Comparison of ENCODE assay signal across 10 mouse cellular contexts in the genomic region with DNA sequence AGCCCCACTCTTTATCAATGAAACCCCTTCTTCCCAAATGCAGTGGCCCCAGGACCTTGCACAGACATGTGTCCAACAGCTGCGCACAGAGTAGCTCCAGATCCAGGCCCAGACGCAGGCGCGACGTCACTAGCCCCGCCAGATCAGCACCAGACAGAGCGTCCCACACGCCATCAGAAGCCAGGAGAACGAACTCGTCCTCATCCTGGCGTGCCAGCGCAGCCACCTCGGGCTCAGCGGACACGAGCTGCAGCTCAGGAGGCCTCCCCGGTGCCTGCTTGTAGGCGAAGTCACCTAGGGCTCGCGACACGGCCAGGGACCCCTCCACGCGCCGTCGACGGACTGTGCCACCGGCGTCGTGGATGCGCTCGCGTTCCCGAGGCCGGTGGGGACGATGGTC. TPM values are rescaled to one million over a fixed set of nuclear protein-coding genes. Genes with fewer than 3 reads are reported as not detected.
A peak's percentile ranks its signal among the peaks of the same experiment; 100 is the strongest.
DNase-seq lines count a peak whose midpoint lies in the region; ATAC-seq and TF ChIP-seq lines count a peak whose summit lies in the region.
"Had no signal": no experiment of that assay in that cellular context is flagged by ENCODE, and none has a peak within 500 bp of the region (broad histone marks: within the 10 kb centered on the region; RNA-seq: fewer than 3 reads in every experiment).

No protein-coding gene starts in this region.

- peaks cover 4 to 12% of the 10 kb centered on the region in 2 experiments; a peak in 3 of 4 replicates for H3K4me1 ChIP-seq in heart, embryonic 14.5 days (ENCODE audit: control insufficient read depth in 2 of 2, insufficient read depth in 2 of 2, low read length in 2 of 2)
- peaks cover 28% of the 10 kb centered on the region for H3K4me1 ChIP-seq in embryonic facial prominence, embryonic 10.5 days
- peaks cover 12% of the 10 kb centered on the region for H3K4me1 ChIP-seq in intestine, embryonic 15.5 days (replicated peaks)

- H3K4me2 ChIP-seq in heart, embryonic 14.5 days (ENCODE audit: low read length): peak overlapping the region; percentile 63
- peak overlapping the region; percentile 61 for H3K4me2 ChIP-seq in intestine, embryonic 15.5 days (replicated peaks)
- peak overlapping the region; percentile 48 for H3K4me2 ChIP-seq in myocyte (ENCODE audit: low read depth)

- no peak overlapping the region for H3K9ac ChIP-seq in heart, embryonic 14.5 days (ENCODE audit: low read length)
- H3K9ac ChIP-seq in intestine, embryonic 15.5 days: no peak overlapping the region

- H3K9me3 ChIP-seq in heart, embryonic 14.5 days (ENCODE audit: control insufficient read depth, low read length): no peaks in the 10 kb centered on the region
- no peaks in the 10 kb centered on the region for H3K9me3 ChIP-seq in embryonic facial prominence, embryonic 10.5 days
- H3K9me3 ChIP-seq in intestine, embryonic 15.5 days: no peaks in the 10 kb centered on the region

- TF ChIP-seq POLR2A in myocyte (IDR thresholded peaks at IDR 0.05; ENCODE audit: insufficient read length, low read depth): no peak

- H3ac ChIP-seq in myocyte (ENCODE audit: control insufficient read depth, insufficient read length): no peak overlapping the region

- no peak overlapping the region for H3K27ac ChIP-seq in heart, embryonic 14.5 days (replicated peaks in 1 of 2; ENCODE audit: control insufficient read depth in 1 of 2, insufficient read depth in 1 of 2, low read depth in 2 of 2, low read length in 2 of 2)
- no peak overlapping the region for H3K27ac ChIP-seq in embryonic facial prominence, embryonic 10.5 days (replicated peaks)
- no peak overlapping the region for H3K27ac ChIP-seq in intestine, embryonic 15.5 days

- H3K27me3 ChIP-seq in heart, embryonic 14.5 days (ENCODE audit: control insufficient read depth, insufficient read depth, low read length): peaks cover 51% of the 10 kb centered on the region
- peaks cover 75% of the 10 kb centered on the region for H3K27me3 ChIP-seq in embryonic facial prominence, embryonic 10.5 days (replicated peaks; ENCODE audit: low read depth, poor library complexity, severe bottlenecking)
- H3K27me3 ChIP-seq in intestine, embryonic 15.5 days (replicated peaks): peaks cover 46% of the 10 kb centered on the region
- peaks cover 12% of the 10 kb centered on the region for H3K27me3 ChIP-seq in myocyte (ENCODE audit: control insufficient read depth, insufficient read depth, insufficient read length)

- ATAC-seq in heart, embryonic 14.5 days (ENCODE audit: insufficient number of reproducible peaks, insufficient read depth, low FRiP score, low read depth): no peak
- no peak for ATAC-seq in intestine, embryonic 15.5 days
- no peak for ATAC-seq in erythroid progenitor cell, adult 5-6 weeks (replicated peaks; ENCODE audit: low FRiP score, poor library complexity, severe bottlenecking)

- H3K4me3 ChIP-seq in heart, embryonic 14.5 days (ENCODE audit: control insufficient read depth in 1 of 2, insufficient read depth in 1 of 2, low read depth in 1 of 2, low read length in 2 of 2): peak overlapping the region; percentile 5 to 29; a peak in 3 of 4 replicates
- H3K4me3 ChIP-seq in embryonic facial prominence, embryonic 10.5 days: peak overlapping the region; percentile 51
- peak overlapping the region; percentile 28 for H3K4me3 ChIP-seq in intestine, embryonic 15.5 days (replicated peaks)
- no peak overlapping the region for H3K4me3 ChIP-seq in myocyte

- DNase-seq in heart, adult 18-20 months: no peak
- peak; percentile 41 for DNase-seq in embryonic facial prominence, embryonic 10.5 days (ENCODE audit: low spot score)
- no peak for DNase-seq in embryo, embryonic 10.5 days (ENCODE audit: low spot score)
- no peak for DNase-seq in adrenal gland, postnatal 10 days
- DNase-seq: gastrocnemius, postnatal 10 days; lung, postnatal 36 days had no signal

- WGBS in heart, embryonic 14.5 days: 3% methylated on average over 34 of the region's 34 CpGs
- 2% methylated on average over 34 of the region's 34 CpGs for WGBS in embryonic facial prominence, embryonic 10.5 days
- WGBS in intestine, embryonic 15.5 days: 2% methylated on average over 34 of the region's 34 CpGs

- no peaks in the 10 kb centered on the region for H3K79me2 ChIP-seq in myocyte (ENCODE audit: control insufficient read depth, insufficient read depth)

- H3K36me3 ChIP-seq in heart, embryonic 14.5 days (ENCODE audit: control insufficient read depth, insufficient read depth, low read length): no peaks in the 10 kb centered on the region
- no peaks in the 10 kb centered on the region for H3K36me3 ChIP-seq in embryonic facial prominence, embryonic 10.5 days (replicated peaks)
- H3K36me3 ChIP-seq in intestine, embryonic 15.5 days: no peaks in the 10 kb centered on the region
- H3K36me3 ChIP-seq in myocyte (ENCODE audit: control insufficient read depth, insufficient read depth): no peaks in the 10 kb centered on the region

TF ChIP-seq in myocyte, 11 proteins besides CTCF, POLR2A, EP300 and RAD21:
- TF ChIP-seq MYOG (IDR thresholded peaks at IDR 0.05; ENCODE audit: control insufficient read depth in 1 of 3, insufficient read depth in 1 of 3, insufficient read length in 2 of 3, low read depth in 2 of 3): peak in 1 of 3 experiments; percentile 12
- TF ChIP-seq TCF3 (IDR thresholded peaks at IDR 0.05; ENCODE audit: insufficient read length, low read depth): no peak

RNA-seq across cellular contexts. Expression of a gene that starts 0.8 kb away (rescaled TPM):
- polyA plus RNA-seq in heart, embryonic 14.5 days (2014; fragmentation: Nextera tagmentation; extraction: Ambion mirVana): 0.20 TPM in 1 of 2 replicates, not detected in the other
- not detected for total RNA-seq in heart, adult 18-20 months (2021)
- 0.25 TPM in 1 of 2 replicates, not detected in the other for polyA plus RNA-seq in embryonic facial prominence, embryonic 10.5 days (2016; fragmentation: Nextera tagmentation; extraction: Ambion mirVana)
- polyA plus RNA-seq in intestine, embryonic 15.5 days (2015; fragmentation: Nextera tagmentation; extraction: Ambion mirVana): 0.14 and 0.34 TPM in 2 replicates
- 0.42 TPM for polyA plus RNA-seq in myocyte (2012; fragmentation: generic; extraction: Trizol)
- total RNA-seq in erythroid progenitor cell, adult 5-6 weeks (2015; ENCODE audit: low replicate concordance): not detected in 2 replicates
- not detected in 2 replicates for total RNA-seq in erythroid progenitor cell, adult 5-6 weeks (2017; ENCODE audit: low replicate concordance)
- under 1 TPM in 1 of 2 experiments, not detected in 1; 0.30 TPM for total RNA-seq in adrenal gland, postnatal 10 days (2021)
- total RNA-seq: gastrocnemius, postnatal 10 days had no signal

RNA-seq across cellular contexts. Expression of a gene that starts 3.4 kb away (rescaled TPM):
- polyA plus RNA-seq in heart, embryonic 14.5 days (2014; fragmentation: Nextera tagmentation; extraction: Ambion mirVana): 39.2 and 43.6 TPM in 2 replicates
- total RNA-seq in heart, adult 18-20 months (2021): 100 to 1,000 TPM; 124 to 132 TPM
- polyA plus RNA-seq in embryonic facial prominence, embryonic 10.5 days (2016; fragmentation: Nextera tagmentation; extraction: Ambion mirVana): 16.6 and 18.8 TPM in 2 replicates
- 11.3 and 12.5 TPM in 2 replicates for polyA plus RNA-seq in intestine, embryonic 15.5 days (2015; fragmentation: Nextera tagmentation; extraction: Ambion mirVana)
- polyA plus RNA-seq in myocyte (2012; fragmentation: generic; extraction: Trizol): 340 TPM
- total RNA-seq in erythroid progenitor cell, adult 5-6 weeks (2015; ENCODE audit: low replicate concordance): 4.0 TPM in 1 of 2 replicates, not detected in the other
- total RNA-seq in erythroid progenitor cell, adult 5-6 weeks (2017; ENCODE audit: low replicate concordance): not detected in 2 replicates
- total RNA-seq in adrenal gland, postnatal 10 days (2021): 10 to 100 TPM; 20.2 to 59.7 TPM

RNA-seq across cellular contexts. Expression of a gene that starts 7.4 kb away (rescaled TPM):
- polyA plus RNA-seq in heart, embryonic 14.5 days (2014; fragmentation: Nextera tagmentation; extraction: Ambion mirVana): 66.1 and 68.9 TPM in 2 replicates
- total RNA-seq in heart, adult 18-20 months (2021): 10 to 100 TPM; 26.7 to 27.7 TPM
- polyA plus RNA-seq in embryonic facial prominence, embryonic 10.5 days (2016; fragmentation: Nextera tagmentation; extraction: Ambion mirVana): 56.7 and 61.1 TPM in 2 replicates
- polyA plus RNA-seq in intestine, embryonic 15.5 days (2015; fragmentation: Nextera tagmentation; extraction: Ambion mirVana): 109 and 114 TPM in 2 replicates
- 189 TPM for polyA plus RNA-seq in myocyte (2012; fragmentation: generic; extraction: Trizol)
- 34.0 and 58.7 TPM in 2 replicates for total RNA-seq in erythroid progenitor cell, adult 5-6 weeks (2015; ENCODE audit: low replicate concordance)
- 17.9 and 26.7 TPM in 2 replicates for total RNA-seq in erythroid progenitor cell, adult 5-6 weeks (2017; ENCODE audit: low replicate concordance)
- total RNA-seq in adrenal gland, postnatal 10 days (2021): 10 to 100 TPM; 73.9 to 77.2 TPM

RNA-seq across cellular contexts. Expression of a gene that starts 30.8 kb away (rescaled TPM):
- 0.22 TPM in 1 of 2 replicates, not detected in the other for polyA plus RNA-seq in heart, embryonic 14.5 days (2014; fragmentation: Nextera tagmentation; extraction: Ambion mirVana)
- 1 to 10 TPM in 1 of 2 experiments, under 1 TPM in 1; 0.62 to 1.0 TPM for total RNA-seq in heart, adult 18-20 months (2021)
- polyA plus RNA-seq in embryonic facial prominence, embryonic 10.5 days (2016; fragmentation: Nextera tagmentation; extraction: Ambion mirVana): 0.09 TPM in 1 of 2 replicates, not detected in the other
- polyA plus RNA-seq in intestine, embryonic 15.5 days (2015; fragmentation: Nextera tagmentation; extraction: Ambion mirVana): 0.09 and 0.14 TPM in 2 replicates
- 0.82 TPM for polyA plus RNA-seq in myocyte (2012; fragmentation: generic; extraction: Trizol)
- total RNA-seq in erythroid progenitor cell, adult 5-6 weeks (2015; ENCODE audit: low replicate concordance): 6.3 and 7.9 TPM in 2 replicates
- 1.3 and 3.3 TPM in 2 replicates for total RNA-seq in erythroid progenitor cell, adult 5-6 weeks (2017; ENCODE audit: low replicate concordance)
- total RNA-seq in adrenal gland, postnatal 10 days (2021): 10 to 100 TPM in 1 of 2 experiments, 1 to 10 TPM in 1; 1.2 to 12.9 TPM

RNA-seq across cellular contexts. Expression of a gene that starts 50.9 kb away (rescaled TPM):
- polyA plus RNA-seq in heart, embryonic 14.5 days (2014; fragmentation: Nextera tagmentation; extraction: Ambion mirVana): 36.5 and 38.6 TPM in 2 replicates
- 10 to 100 TPM; 65.1 to 70.8 TPM for total RNA-seq in heart, adult 18-20 months (2021)
- 46.4 and 49.4 TPM in 2 replicates for polyA plus RNA-seq in embryonic facial prominence, embryonic 10.5 days (2016; fragmentation: Nextera tagmentation; extraction: Ambion mirVana)
- polyA plus RNA-seq in intestine, embryonic 15.5 days (2015; fragmentation: Nextera tagmentation; extraction: Ambion mirVana): 36.8 and 39.4 TPM in 2 replicates
- 29.8 TPM for polyA plus RNA-seq in myocyte (2012; fragmentation: generic; extraction: Trizol)
- total RNA-seq in erythroid progenitor cell, adult 5-6 weeks (2015; ENCODE audit: low replicate concordance): 19.8 and 25.6 TPM in 2 replicates
- 20.0 and 22.7 TPM in 2 replicates for total RNA-seq in erythroid progenitor cell, adult 5-6 weeks (2017; ENCODE audit: low replicate concordance)
- 10 to 100 TPM; 26.5 to 26.6 TPM for total RNA-seq in adrenal gland, postnatal 10 days (2021)
